Mouse (Mus musculus): ENCODE measurements at regions not wholly inside any gene's neighbourhood (a gene's known extent, or its start where the extent isn't known, plus 50 kb on each side); places are given as distances from the start of the nearest gene placed in this dataset.

DNA sequence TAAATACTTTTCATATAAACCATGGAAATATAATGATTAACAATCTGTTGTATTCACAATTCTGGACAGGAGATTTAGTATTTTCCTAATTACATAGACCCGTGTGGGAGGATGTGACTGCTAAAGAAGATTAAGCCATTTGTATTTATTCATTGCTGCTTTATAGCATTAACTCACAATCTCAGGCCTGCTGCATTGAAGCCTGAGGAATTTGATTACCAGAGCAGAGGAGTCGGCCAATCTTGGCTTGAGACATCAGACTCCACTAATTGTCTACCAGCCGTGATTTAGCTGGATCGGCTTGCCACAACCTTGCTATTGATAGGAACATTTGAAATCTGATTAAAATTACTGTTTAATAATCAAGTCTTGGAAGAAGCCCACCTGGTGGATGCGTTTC lies 1007.5 kb downstream of the Adgrl2 start:
- no peak for TF ChIP-seq POLR2A (IDR thresholded peaks at IDR 0.05; ENCODE audit: insufficient read length, low read depth)
- no peak for TF ChIP-seq TCF3 (IDR thresholded peaks at IDR 0.05; ENCODE audit: insufficient read length, low read depth)
- no peak for TF ChIP-seq SRF (IDR thresholded peaks at IDR 0.05; ENCODE audit: control insufficient read depth, insufficient read length, low read depth)
- TF ChIP-seq MYOD1 (IDR thresholded peaks at IDR 0.05; ENCODE audit: control insufficient read depth in 1 of 3, insufficient read length in 2 of 3, low read depth in 2 of 3): no peak
- no peak for TF ChIP-seq MYOG (IDR thresholded peaks at IDR 0.05; ENCODE audit: control insufficient read depth in 1 of 3, insufficient read depth in 1 of 3, insufficient read length in 2 of 3, low read depth in 2 of 3)
- no peak for TF ChIP-seq TCF12 (IDR thresholded peaks at IDR 0.05; ENCODE audit: insufficient read depth, poor library complexity, severe bottlenecking)
- TF ChIP-seq MAX (IDR thresholded peaks at IDR 0.05; ENCODE audit: low read depth): no peak
